Mouse (Mus musculus) ES-Bruce4 (cell line): ENCODE measurements around the gene Arntl.

Experiments used
- CTCF ChIP-seq: IDR thresholded peaks from one replicate; pipeline ENCODE4 v1.8.1; 2011; ENCODE audit warnings: low read depth, low read length
- EP300 ChIP-seq: IDR thresholded peaks from 2 replicates; pipeline ENCODE4 v1.6.1; 2011; ENCODE audit warnings: low read depth, low read length; ENCODE audit not compliant: insufficient read depth

DNA sequence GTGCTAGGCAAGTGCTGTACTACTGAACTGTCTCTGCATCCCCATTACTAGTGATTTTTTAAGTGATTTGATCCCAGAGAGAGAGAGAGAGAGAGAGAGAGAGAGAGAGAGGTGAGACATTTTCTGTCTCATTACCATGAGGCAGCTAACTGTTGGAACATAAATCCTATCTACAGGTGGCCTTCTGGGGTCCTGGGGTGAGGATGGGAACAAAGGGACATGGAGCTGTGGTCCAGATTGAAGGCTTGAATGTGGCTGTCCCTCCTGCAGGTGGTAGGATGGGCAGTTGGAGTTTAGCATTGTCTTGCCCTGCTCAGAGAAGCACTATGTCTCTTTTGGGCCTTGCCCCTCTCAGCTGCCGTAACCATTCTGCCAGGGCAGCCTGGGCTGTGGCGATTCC is 63.7 kb downstream of the Arntl start:
- TF ChIP-seq CTCF (no peak), EP300 (no peak)
